Mouse (Mus musculus): ENCODE measurements around the gene Acta1. TPM values are rescaled to one million over a fixed set of nuclear protein-coding genes. Genes with fewer than 3 reads are reported as not detected.

Acta1 gene
- polyA plus RNA-seq, 1 experiment from 2014 or later, result 90.2 TPM

GRCm38 (mm10) chr8:123880271-123880670 lies 14.3 kb downstream of the Acta1 start:
- ATAC-seq (ENCODE audit: insufficient read depth, low FRiP score, low TSS enrichment) (no peak), DNase-seq (ENCODE audit: low spot score) (no peak)
- Histone ChIP-seq H3K4me3 (ENCODE audit: low read depth, low read length) (no peak overlapping the region), H3K4me2 (ENCODE audit: low read depth) (no peak overlapping the region), H3K4me1 (ENCODE audit: control insufficient read depth, insufficient read depth, low read length) (no peaks in the 10 kb centered on the region; the same call in 1 of the 2 replicates), H3K27ac (ENCODE audit: low read depth, low read length) (no peak overlapping the region), H3K27me3 (ENCODE audit: control insufficient read depth, insufficient read depth, low read length) (peaks cover 4% of the 10 kb centered on the region; the same call in 1 of the 2 replicates), H3K9me3 (ENCODE audit: control insufficient read depth, low read length) (no peaks in the 10 kb centered on the region), H3K36me3 (ENCODE audit: control insufficient read depth, insufficient read depth, low read length) (no peaks in the 10 kb centered on the region), H3K9ac (ENCODE audit: low read length) (no peak overlapping the region)
- WGBS, result 71% methylated on average over 10 of the region's 10 CpGs

- Histone ChIP-seq H3K4me3 (ENCODE audit: low read depth, low read length) (no peak overlapping the region), H3K4me1 (ENCODE audit: control insufficient read depth, insufficient read depth, low read length) (no peaks in the 10 kb centered on the region), H3K27ac (ENCODE audit: low read depth, low read length) (no peak overlapping the region), H3K9ac (ENCODE audit: low read length) (no peak overlapping the region), H3K4me2 (ENCODE audit: low read depth) (no peak overlapping the region), H3K27me3 (ENCODE audit: control insufficient read depth, insufficient read depth, low read length) (no peaks in the 10 kb centered on the region), H3K36me3 (ENCODE audit: control insufficient read depth, insufficient read depth, low read length) (no peaks in the 10 kb centered on the region), H3K9me3 (ENCODE audit: control insufficient read depth, low read length) (no peaks in the 10 kb centered on the region)
- 81% methylated on average over 2 of the region's 2 CpGs for WGBS
- DNase-seq (ENCODE audit: low spot score) (no peak), ATAC-seq (ENCODE audit: insufficient read depth, low FRiP score, low TSS enrichment) (no peak)
These were observed 16.7 kb downstream of the Acta1 start for GRCm38 (mm10) chr8:123877865-123878264.

GRCm38 (mm10) chr8:123874324-123874723 lies 20.2 kb downstream of the Acta1 start:
- no peak for DNase-seq (ENCODE audit: low spot score)
- no peaks in the 10 kb centered on the region for H3K27me3 ChIP-seq (ENCODE audit: control insufficient read depth, insufficient read depth, low read length)
- no peaks in the 10 kb centered on the region for H3K36me3 ChIP-seq (ENCODE audit: control insufficient read depth, insufficient read depth, low read length)
- ATAC-seq (ENCODE audit: insufficient read depth, low FRiP score, low TSS enrichment), result no peak
- no peak overlapping the region for H3K4me3 ChIP-seq (ENCODE audit: low read depth, low read length)
- 83% methylated on average over 11 of the region's 11 CpGs for WGBS
- H3K4me2 ChIP-seq (ENCODE audit: low read depth), result no peak overlapping the region
- H3K4me1 ChIP-seq (ENCODE audit: control insufficient read depth, insufficient read depth, low read length), result no peaks in the 10 kb centered on the region
- H3K9me3 ChIP-seq (ENCODE audit: control insufficient read depth, low read length), result no peaks in the 10 kb centered on the region
- H3K9ac ChIP-seq (ENCODE audit: low read length), result no peak overlapping the region
- H3K27ac ChIP-seq (ENCODE audit: low read depth, low read length), result no peak overlapping the region

GRCm38 (mm10) chr8:123873364-123873763 lies 21.2 kb downstream of the Acta1 start:
- ATAC-seq (ENCODE audit: insufficient read depth, low FRiP score, low TSS enrichment) (no peak), DNase-seq (ENCODE audit: low spot score) (no peak)
- Histone ChIP-seq H3K27me3 (ENCODE audit: control insufficient read depth, insufficient read depth, low read length) (no peaks in the 10 kb centered on the region), H3K9ac (ENCODE audit: low read length) (no peak overlapping the region), H3K4me1 (ENCODE audit: control insufficient read depth, insufficient read depth, low read length) (no peaks in the 10 kb centered on the region), H3K4me3 (ENCODE audit: low read depth, low read length) (no peak overlapping the region), H3K27ac (ENCODE audit: low read depth, low read length) (no peak overlapping the region), H3K36me3 (ENCODE audit: control insufficient read depth, insufficient read depth, low read length) (no peaks in the 10 kb centered on the region), H3K4me2 (ENCODE audit: low read depth) (no peak overlapping the region), H3K9me3 (ENCODE audit: control insufficient read depth, low read length) (no peaks in the 10 kb centered on the region)
- WGBS, result 80% methylated on average over 6 of the region's 6 CpGs

- 83% methylated on average over 9 of the region's 9 CpGs for WGBS
- no peak overlapping the region for H3K4me2 ChIP-seq (ENCODE audit: low read depth)
- no peaks in the 10 kb centered on the region for H3K9me3 ChIP-seq (ENCODE audit: control insufficient read depth, low read length)
- ATAC-seq (ENCODE audit: insufficient read depth, low FRiP score, low TSS enrichment), result no peak
- H3K27ac ChIP-seq (ENCODE audit: low read depth, low read length), result no peak overlapping the region
- H3K9ac ChIP-seq (ENCODE audit: low read length), result no peak overlapping the region
- no peaks in the 10 kb centered on the region for H3K4me1 ChIP-seq (ENCODE audit: control insufficient read depth, insufficient read depth, low read length)
- H3K4me3 ChIP-seq (ENCODE audit: low read depth, low read length), result no peak overlapping the region
- no peak for DNase-seq (ENCODE audit: low spot score)
- H3K36me3 ChIP-seq (ENCODE audit: control insufficient read depth, insufficient read depth, low read length), result no peaks in the 10 kb centered on the region
- H3K27me3 ChIP-seq (ENCODE audit: control insufficient read depth, insufficient read depth, low read length), result no peaks in the 10 kb centered on the region
These were observed 22.5 kb downstream of the Acta1 start for GRCm38 (mm10) chr8:123872048-123872447.

- Histone ChIP-seq H3K4me1 (ENCODE audit: control insufficient read depth, insufficient read depth, low read length) (no peaks in the 10 kb centered on the region), H3K4me2 (ENCODE audit: low read depth) (no peak overlapping the region), H3K27me3 (ENCODE audit: control insufficient read depth, insufficient read depth, low read length) (peaks cover 5% of the 10 kb centered on the region; the same call in 1 of the 2 replicates), H3K9me3 (ENCODE audit: control insufficient read depth, low read length) (no peaks in the 10 kb centered on the region), H3K36me3 (ENCODE audit: control insufficient read depth, insufficient read depth, low read length) (no peaks in the 10 kb centered on the region), H3K9ac (ENCODE audit: low read length) (no peak overlapping the region), H3K27ac (ENCODE audit: low read depth, low read length) (no peak overlapping the region), H3K4me3 (ENCODE audit: low read depth, low read length) (no peak overlapping the region)
- WGBS, result 49% methylated on average over 5 of the region's 5 CpGs
- no peak for DNase-seq (ENCODE audit: low spot score)
- no peak for ATAC-seq (ENCODE audit: insufficient read depth, low FRiP score, low TSS enrichment)
These were observed 27.6 kb downstream of the Acta1 start for GRCm38 (mm10) chr8:123866971-123867370.

- H3K27ac ChIP-seq (ENCODE audit: low read depth, low read length), result no peak overlapping the region
- H3K9ac ChIP-seq (ENCODE audit: low read length), result no peak overlapping the region
- no peak overlapping the region for H3K4me2 ChIP-seq (ENCODE audit: low read depth)
- no peaks in the 10 kb centered on the region for H3K9me3 ChIP-seq (ENCODE audit: control insufficient read depth, low read length)
- peaks cover 9% of the 10 kb centered on the region for H3K27me3 ChIP-seq (ENCODE audit: control insufficient read depth, insufficient read depth, low read length)
- DNase-seq (ENCODE audit: low spot score), result no peak
- 82% methylated on average over 7 of the region's 7 CpGs for WGBS
- H3K36me3 ChIP-seq (ENCODE audit: control insufficient read depth, insufficient read depth, low read length), result no peaks in the 10 kb centered on the region
- H3K4me3 ChIP-seq (ENCODE audit: low read depth, low read length), result no peak overlapping the region
- no peaks in the 10 kb centered on the region for H3K4me1 ChIP-seq (ENCODE audit: control insufficient read depth, insufficient read depth, low read length)
- no peak for ATAC-seq (ENCODE audit: insufficient read depth, low FRiP score, low TSS enrichment)
These were observed 28.8 kb downstream of the Acta1 start for GRCm38 (mm10) chr8:123865786-123866185.

- Histone ChIP-seq H3K27me3 (ENCODE audit: control insufficient read depth, insufficient read depth, low read length) (peaks cover 18% of the 10 kb centered on the region), H3K9me3 (ENCODE audit: control insufficient read depth, low read length) (no peaks in the 10 kb centered on the region), H3K4me1 (ENCODE audit: control insufficient read depth, insufficient read depth, low read length) (no peaks in the 10 kb centered on the region), H3K4me3 (ENCODE audit: low read depth, low read length) (peak overlapping the region; percentile 93; the same call in 1 of the 2 replicates), H3K9ac (ENCODE audit: low read length) (no peak overlapping the region), H3K36me3 (ENCODE audit: control insufficient read depth, insufficient read depth, low read length) (no peaks in the 10 kb centered on the region), H3K27ac (ENCODE audit: low read depth, low read length) (no peak overlapping the region), H3K4me2 (ENCODE audit: low read depth) (no peak overlapping the region)
- 83% methylated on average over 4 of the region's 4 CpGs for WGBS
- DNase-seq (ENCODE audit: low spot score) (no peak), ATAC-seq (ENCODE audit: insufficient read depth, low FRiP score, low TSS enrichment) (no peak)
These were observed 34.2 kb downstream of the Acta1 start for GRCm38 (mm10) chr8:123860386-123860785.

GRCm38 (mm10) chr8:123859648-123860259 lies 34.8 kb downstream of the Acta1 start, which contains the start of gene Ccsap:
Gene Ccsap, minus strand, starts transcription at chr8:123860209.
- Histone ChIP-seq H3K9me3 (ENCODE audit: control insufficient read depth, low read length) (no peaks in the 10 kb centered on the region), H3K36me3 (ENCODE audit: control insufficient read depth, insufficient read depth, low read length) (no peaks in the 10 kb centered on the region), H3K27me3 (ENCODE audit: control insufficient read depth, insufficient read depth, low read length) (peaks cover 18% of the 10 kb centered on the region), H3K9ac (ENCODE audit: low read length) (peak within 1 kb of the TSS; percentile 81), H3K4me1 (ENCODE audit: control insufficient read depth, insufficient read depth, low read length) (no peaks in the 10 kb centered on the region), H3K4me3 (ENCODE audit: low read depth, low read length) (peak within 1 kb of the TSS; percentile 93), H3K27ac (ENCODE audit: low read depth, low read length) (peak within 1 kb of the TSS; percentile 42; the same call in 1 of the 2 replicates), H3K4me2 (ENCODE audit: low read depth) (peak within 1 kb of the TSS; percentile 91)
- no peak for DNase-seq (ENCODE audit: low spot score)
- 1% methylated on average over 45 of the region's 48 CpGs for WGBS
- ATAC-seq (ENCODE audit: insufficient read depth, low FRiP score, low TSS enrichment), result peak; percentile 79

Data from neural tube, embryonic 11.5 days (tissue).